Comparison of ENCODE assay signal across 8 mouse cellular contexts in the genomic region with DNA sequence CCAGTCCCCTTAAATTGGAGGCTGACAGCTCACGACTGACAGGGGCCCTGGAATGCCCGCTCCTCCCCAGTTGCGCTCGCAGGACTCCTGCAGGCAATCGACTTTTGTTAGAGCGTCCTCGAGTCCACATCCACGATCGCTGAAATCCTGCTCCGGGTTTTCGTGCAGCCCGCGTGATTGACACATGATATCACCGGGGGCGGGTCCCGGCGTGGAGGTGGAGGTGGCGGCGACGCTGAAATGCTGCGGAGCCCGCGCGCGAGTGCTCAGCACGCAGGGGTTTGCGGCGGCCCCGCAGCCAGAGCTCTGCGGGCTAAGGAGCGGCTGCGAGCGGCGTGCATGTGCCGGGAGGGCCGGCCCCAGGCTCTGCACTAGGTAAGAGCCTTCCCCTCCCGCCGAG. TPM values are rescaled to one million over a fixed set of nuclear protein-coding genes. Genes with fewer than 3 reads are reported as not detected.
DNase-seq lines count a peak whose midpoint lies in the region; ATAC-seq and TF ChIP-seq lines count a peak whose summit lies in the region.

A gene (plus strand): TSS at position 258 of the 400 bp plus-strand sequence.

- H3K9me3 ChIP-seq in G1E (replicated peaks), result no peaks in the 10 kb centered on the region
- H3K9me3 ChIP-seq in forebrain, postnatal 0 days (ENCODE audit: low read length), result no peaks in the 10 kb centered on the region
- no peaks in the 10 kb centered on the region for H3K9me3 ChIP-seq in neural tube, embryonic 14.5 days (ENCODE audit: control insufficient read depth, low read length)

- H3K36me3 ChIP-seq in G1E (replicated peaks), result peaks cover 27% of the 10 kb centered on the region
- H3K36me3 ChIP-seq in forebrain, postnatal 0 days (ENCODE audit: insufficient read depth), result peaks cover 13% of the 10 kb centered on the region
- H3K36me3 ChIP-seq in neural tube, embryonic 14.5 days (ENCODE audit: control insufficient read depth, insufficient read depth, low read length), result peaks cover 11% of the 10 kb centered on the region
- no peaks in the 10 kb centered on the region for H3K36me3 ChIP-seq in testis, adult 2 months (ENCODE audit: control insufficient read depth, insufficient read depth, low read length)

- under 1% methylated on average over 38 of the region's 38 CpGs for WGBS in cerebellum, adult 2 months
- WGBS in forebrain, postnatal 0 days, result 2% methylated on average over 38 of the region's 38 CpGs
- WGBS in neural tube, embryonic 14.5 days, result under 1% methylated on average over 38 of the region's 38 CpGs

- peaks cover 31% of the 10 kb centered on the region for H3K4me1 ChIP-seq in G1E (ENCODE audit: insufficient read depth, low read depth, low read length)
- no peaks in the 10 kb centered on the region; the same call in 1 of the 2 replicates for H3K4me1 ChIP-seq in cerebellum, adult 2 months (ENCODE audit: control insufficient read depth, insufficient read depth, low read length)
- H3K4me1 ChIP-seq in forebrain, postnatal 0 days (ENCODE audit: insufficient read depth), result peaks cover 4% of the 10 kb centered on the region; the same call in 1 of the 2 replicates
- peaks cover 18% of the 10 kb centered on the region for H3K4me1 ChIP-seq in neural tube, embryonic 14.5 days (ENCODE audit: control insufficient read depth, insufficient read depth, low read length)
- peaks cover 9% of the 10 kb centered on the region for H3K4me1 ChIP-seq in testis, adult 2 months (ENCODE audit: control insufficient read depth, insufficient read depth, low read length)

- H3K9ac ChIP-seq in forebrain, postnatal 0 days, result peak within 1 kb of the TSS; percentile 70
- peak within 1 kb of the TSS; percentile 78 for H3K9ac ChIP-seq in neural tube, embryonic 14.5 days (replicated peaks; ENCODE audit: low read depth, low read length)

- peak; percentile 73 for DNase-seq in G1E (ENCODE audit: low spot score)
- peak; percentile 94 to 99 for DNase-seq in cerebellum, adult 2 months
- peak; percentile 96 for DNase-seq in forebrain, postnatal 0 days
- DNase-seq in heart, postnatal 36 days, result peak; percentile 99 to 100
- peak; percentile 93 to 98 for DNase-seq in layer of hippocampus, adult 18-20 months (ENCODE audit: low spot score in 2 of 2)
- DNase-seq in lung, adult 18-20 months, result peak; percentile 96

- peak within 1 kb of the TSS; percentile 80 for H3K4me2 ChIP-seq in forebrain, postnatal 0 days (ENCODE audit: low read depth)
- H3K4me2 ChIP-seq in neural tube, embryonic 14.5 days (ENCODE audit: low read depth, low read length), result peak within 1 kb of the TSS; percentile 85

- H3K27ac ChIP-seq in cerebellum, adult 2 months (ENCODE audit: insufficient read depth, low read length), result peak within 1 kb of the TSS; percentile 53
- peak within 1 kb of the TSS; percentile 85 for H3K27ac ChIP-seq in forebrain, postnatal 0 days (ENCODE audit: low read depth, low read length)
- peak within 1 kb of the TSS; percentile 87 for H3K27ac ChIP-seq in neural tube, embryonic 14.5 days (ENCODE audit: low read depth, low read length)
- H3K27ac ChIP-seq in testis, adult 2 months (ENCODE audit: control insufficient read depth, insufficient read depth, low read depth, low read length), result peak within 1 kb of the TSS; percentile 80

- no peak for TF ChIP-seq CTCF in G1E (IDR thresholded peaks at IDR 0.05; ENCODE audit: low read depth, low read length)
- TF ChIP-seq CTCF in cerebellum, adult 2 months (IDR thresholded peaks at IDR 0.05; ENCODE audit: borderline replicate concordance, insufficient read depth, low read depth, low read length), result no peak
- TF ChIP-seq CTCF in forebrain, postnatal 0 days (IDR thresholded peaks at IDR 0.05; ENCODE audit: low read depth), result peak; percentile 22; the same call in 1 of the 2 replicates
- TF ChIP-seq CTCF in testis, adult 2 months (IDR thresholded peaks at IDR 0.05; ENCODE audit: control insufficient read depth, insufficient read depth, insufficient replicate concordance, low read depth, low read length), result no peak

- TF ChIP-seq POLR2A in cerebellum, adult 2 months (IDR thresholded peaks at IDR 0.05; ENCODE audit: borderline replicate concordance, insufficient read depth, low read length), result peak; percentile 63; the same call in 1 of the 2 replicates
- peak; percentile 38; the same call in 1 of the 2 replicates for TF ChIP-seq POLR2A in testis, adult 2 months (IDR thresholded peaks at IDR 0.05; ENCODE audit: control insufficient read depth, low read depth, low read length)

- H3K27me3 ChIP-seq in G1E (ENCODE audit: insufficient read depth, low read length), result no peaks in the 10 kb centered on the region
- H3K27me3 ChIP-seq in cerebellum, adult 2 months (ENCODE audit: control insufficient read depth, insufficient read depth, low read length), result no peaks in the 10 kb centered on the region
- H3K27me3 ChIP-seq in forebrain, postnatal 0 days (ENCODE audit: insufficient read depth, low read length), result no peaks in the 10 kb centered on the region
- H3K27me3 ChIP-seq in neural tube, embryonic 14.5 days (ENCODE audit: control insufficient read depth, insufficient read depth, low read length), result peaks cover 12% of the 10 kb centered on the region
- H3K27me3 ChIP-seq in testis, adult 2 months (ENCODE audit: control insufficient read depth, insufficient read depth, low read length), result no peaks in the 10 kb centered on the region

- ATAC-seq in G1E (ENCODE audit: extremely low read depth, insufficient number of reproducible peaks, low FRiP score, poor library complexity, severe bottlenecking), result peak; percentile 80
- ATAC-seq in forebrain, postnatal 0 days, result peak; percentile 93
- ATAC-seq in neural tube, embryonic 14.5 days (ENCODE audit: low read depth), result peak; percentile 94

- intact Hi-C loops in heart, postnatal 36 days (cut with DNase I), result loop anchor here (1.0 to 5.0 kb wide), 11 partner anchors 52 to 583 kb away; no protein-coding TSS in a partner anchor

- H3K4me3 ChIP-seq in G1E (ENCODE audit: low read depth, low read length), result peak within 1 kb of the TSS; percentile 99
- peak within 1 kb of the TSS; percentile 67 for H3K4me3 ChIP-seq in cerebellum, adult 2 months (replicated peaks; ENCODE audit: insufficient read depth, low read depth, low read length)
- peak within 1 kb of the TSS; percentile 72 for H3K4me3 ChIP-seq in forebrain, postnatal 0 days (ENCODE audit: low read depth, low read length)
- H3K4me3 ChIP-seq in neural tube, embryonic 14.5 days (ENCODE audit: low read depth, low read length), result peak within 1 kb of the TSS; percentile 85
- peak within 1 kb of the TSS; percentile 92 for H3K4me3 ChIP-seq in testis, adult 2 months (ENCODE audit: control insufficient read depth, low read depth, low read length)

RNA-seq across cellular contexts. Expression of the gene that starts here (rescaled TPM):
- total RNA-seq in G1E (2014; fragmentation: Nextera tagmentation) (28.4 and 35.5 TPM in 2 replicates), G1E (2017) (3.9 and 4.2 TPM in 2 replicates)
- polyA plus RNA-seq in G1E (2012), result 4.8 and 5.7 TPM in 2 replicates
- 11.6 and 11.8 TPM in 2 replicates for polyA plus RNA-seq in cerebellum, adult 2 months (2012; rRNA removed)
- 21.8 and 26.4 TPM in 2 replicates for total RNA-seq in forebrain, postnatal 0 days (2014; rRNA removed)
- 7.2 and 7.8 TPM in 2 replicates for polyA plus RNA-seq in forebrain, postnatal 0 days (2015; fragmentation: Nextera tagmentation; extraction: Ambion mirVana)
- total RNA-seq in heart, postnatal 36 days (2021), result 10 to 100 TPM; 19.9 to 21.5 TPM
- total RNA-seq in layer of hippocampus, adult 18-20 months (2021), result 10 to 100 TPM in 1 of 2 experiments, 1 to 10 TPM in 1; 9.7 to 10.8 TPM
- 5.0 and 5.1 TPM in 2 replicates for polyA plus RNA-seq in neural tube, embryonic 14.5 days (2014; fragmentation: Nextera tagmentation; extraction: Ambion mirVana)
- 4.3 and 4.6 TPM in 2 replicates for polyA plus RNA-seq in testis, adult 2 months (2012; rRNA removed)

Comparison
In these comparisons a context has a peak if more than half of its experiments do, and no peak if none do; other contexts are left out.
1. Peak in every context shown above with its lines: DNase-seq, ATAC-seq, H3K4me3 ChIP-seq and H3K27ac ChIP-seq.